Mouse (Mus musculus): ENCODE data around the gene Npb. TPM values are rescaled to one million over a fixed set of nuclear protein-coding genes. Genes with fewer than 3 reads are reported as not detected.

Npb gene
- total RNA-seq, 2 experiments from 2014 or later: 1.0 to 1.3 TPM

GRCm38 (mm10) chr11:120631726-120632448 is 23.6 kb downstream of the Npb start:
- no peak for DNase-seq

GRCm38 (mm10) chr11:120632559-120633519 is 24.6 kb downstream of the Npb start:
- DNase-seq: peak; percentile 83

- DNase-seq: peak; percentile 96
Measured at GRCm38 (mm10) chr11:120633520-120634343, 25.5 kb downstream of the Npb start, which contains the start of gene Mafg. Gene Mafg (minus strand): TSS chr11:120633600.

- DNase-seq: no peak
Measured at GRCm38 (mm10) chr11:120634810-120635209, 26.5 kb downstream of the Npb start.

- DNase-seq: no peak
Measured at GRCm38 (mm10) chr11:120641255-120641654, 33.0 kb downstream of the Npb start.

- DNase-seq: no peak
Measured at GRCm38 (mm10) chr11:120641869-120642268, 33.6 kb downstream of the Npb start.

GRCm38 (mm10) chr11:120642939-120643600 is 34.8 kb downstream of the Npb start:
- peak; percentile 35 for DNase-seq

GRCm38 (mm10) chr11:120643601-120643987 is 35.3 kb downstream of the Npb start, which contains the start of gene Pycr1:
Gene Pycr1 (minus strand): TSS chr11:120643769.
- DNase-seq: peak; percentile 96

- no peak for DNase-seq
Measured at GRCm38 (mm10) chr11:120647047-120647830, 39.0 kb downstream of the Npb start.

- DNase-seq: peak; percentile 45
Measured at GRCm38 (mm10) chr11:120648001-120648476, 39.8 kb downstream of the Npb start, which contains the start of gene Myadml2. Gene Myadml2 (minus strand): TSS chr11:120648158.

GRCm38 (mm10) chr11:120651872-120652271 is 43.6 kb downstream of the Npb start:
- DNase-seq: no peak

- DNase-seq: no peak
Measured at GRCm38 (mm10) chr11:120654741-120655140, 46.5 kb downstream of the Npb start.

- no peak for DNase-seq
Measured at GRCm38 (mm10) chr11:120657301-120657700, 49.0 kb downstream of the Npb start.

Small RNA genes lying within 50 kb of the gene (microRNA-seq; reads per million reads assigned to microRNA genes)
- gene Mir6936: not detected

Other genes starting within 250 kb of the Npb start
- gene Fscn2, start 246.9 kb upstream of the Npb start, total RNA-seq (2021): under 1 TPM; 0.15 to 0.45 TPM
- 10 to 100 TPM; 19.5 to 26.4 TPM for gene Faap100, start 229.7 kb upstream of the Npb start, total RNA-seq (2021)
- 10 to 100 TPM; 59.7 to 67.0 TPM for gene Nploc4, start 170.8 kb upstream of the Npb start, total RNA-seq (2021)
- gene Tspan10, start 165.8 kb upstream of the Npb start, total RNA-seq (2021): 1 to 10 TPM in 1 of 2 experiments, under 1 TPM in 1; 0.30 to 2.6 TPM
- under 1 TPM in 1 of 2 experiments, not detected in 1; 0.94 TPM for gene Pde6g, start 155.0 kb upstream of the Npb start, total RNA-seq (2021)
- 10 to 100 TPM; 59.0 to 82.0 TPM for gene Oxld1, start 150.4 kb upstream of the Npb start, total RNA-seq (2021)
- gene Ccdc137, start 150.4 kb upstream of the Npb start, total RNA-seq (2021): 10 to 100 TPM; 16.1 to 18.8 TPM
- 10 to 100 TPM; 20.6 to 20.9 TPM for gene Arl16, start 140.9 kb upstream of the Npb start, total RNA-seq (2021)
- 100 to 1,000 TPM; 179 to 189 TPM for gene Mrpl12, start 123.9 kb upstream of the Npb start, total RNA-seq (2021)
- 10 to 100 TPM; 58.5 to 60.9 TPM for gene Slc25a10, start 116.6 kb upstream of the Npb start, total RNA-seq (2021)
- 10 to 100 TPM in 1 of 2 experiments, 1 to 10 TPM in 1; 9.6 to 15.7 TPM for gene Gcgr, start 77.8 kb upstream of the Npb start, total RNA-seq (2021)
- gene Mcrip1, start 58.8 kb upstream of the Npb start, total RNA-seq (2021): 10 to 100 TPM; 60.0 to 62.2 TPM
- 10 to 100 TPM in 1 of 2 experiments, 1 to 10 TPM in 1; 7.1 to 21.8 TPM for gene Ppp1r27, start 57.3 kb upstream of the Npb start, total RNA-seq (2021)
- 100 to 1,000 TPM; 424 to 571 TPM for gene P4hb, start 35.2 kb upstream of the Npb start, total RNA-seq (2021)
- 100 to 1,000 TPM; 281 to 286 TPM for gene Arhgdia, start 26.9 kb upstream of the Npb start, total RNA-seq (2021)
- gene Alyref, start 10.1 kb upstream of the Npb start, total RNA-seq (2021): 100 to 1,000 TPM; 112 to 114 TPM
- gene Anapc11, start 10.1 kb upstream of the Npb start, total RNA-seq (2021): 10 to 100 TPM; 73.1 to 86.4 TPM
- 100 to 1,000 TPM; 144 to 150 TPM for gene Pcyt2, start 9.5 kb downstream of the Npb start, total RNA-seq (2021)
- 10 to 100 TPM; 33.2 to 40.3 TPM for gene Sirt7, start 16.8 kb downstream of the Npb start, total RNA-seq (2021)
- 10 to 100 TPM; 41.1 to 46.5 TPM for gene Mafg, start 25.1 kb downstream of the Npb start, total RNA-seq (2021)
- 1 to 10 TPM; 5.1 to 5.2 TPM for gene Pycr1, start 35.3 kb downstream of the Npb start, total RNA-seq (2021)
- gene Myadml2, start 39.7 kb downstream of the Npb start, total RNA-seq (2021): 1 to 10 TPM; 3.2 to 7.6 TPM
- gene Notum, start 52.7 kb downstream of the Npb start, total RNA-seq (2021): 10 to 100 TPM; 12.4 to 13.3 TPM
- gene Aspscr1, start 64.5 kb downstream of the Npb start, total RNA-seq (2021): 10 to 100 TPM; 67.9 to 81.5 TPM
- gene Cenpx, start 105.3 kb downstream of the Npb start, total RNA-seq (2021): 10 to 100 TPM; 47.6 to 51.3 TPM
- 10 to 100 TPM; 20.0 to 27.4 TPM for gene Lrrc45, start 105.4 kb downstream of the Npb start, total RNA-seq (2021)
- gene Rac3, start 113.0 kb downstream of the Npb start, total RNA-seq (2021): 1 to 10 TPM; 3.8 to 9.5 TPM
- gene Dcxr, start 118.8 kb downstream of the Npb start, total RNA-seq (2021): 10 to 100 TPM; 33.0 to 37.3 TPM
- gene Cbr2, start 123.6 kb downstream of the Npb start, total RNA-seq (2021): 10 to 100 TPM in 1 of 2 experiments, 1 to 10 TPM in 1; 9.2 to 17.6 TPM
- gene Hmga1b, start 154.3 kb downstream of the Npb start, total RNA-seq (2021): 10 to 100 TPM; 23.9 to 46.6 TPM
- gene Rfng, start 175.7 kb downstream of the Npb start, total RNA-seq (2021): 10 to 100 TPM; 15.9 to 20.6 TPM
- gene Gps1, start 175.8 kb downstream of the Npb start, total RNA-seq (2021): 10 to 100 TPM; 84.2 to 89.3 TPM
- 10 to 100 TPM; 61.2 to 64.3 TPM for gene Dus1l, start 187.9 kb downstream of the Npb start, total RNA-seq (2021)
- gene Fasn, start 216.1 kb downstream of the Npb start, total RNA-seq (2021): 100 to 1,000 TPM in 1 of 2 experiments, 10 to 100 TPM in 1; 93.1 to 104 TPM